Mouse (Mus musculus) G1E-ER4 (cell line): Measurements from ENCODE around the gene Ptcra. TPM values are rescaled to one million over a fixed set of nuclear protein-coding genes. Genes with fewer than 3 reads are reported as not detected.
A peak's percentile ranks its signal among the peaks of the same experiment; 100 is the strongest.

Source experiments
- GATA1 ChIP-seq: IDR thresholded peaks from one replicate; pipeline ENCODE4 v1.8.0; 2012; ENCODE audit warnings: low read length, inconsistent platforms
- polyA plus RNA-seq: library from polyadenylated mRNA; stranded (reverse); fragments of >175 nt; gene quantifications from 2 replicates; pipeline ENCODE4 v1.2.3, GENCODE M21; 2012

Gene Ptcra
- polyA plus RNA-seq, result not detected in 2 replicates

- no peak for TF ChIP-seq GATA1
These were observed at the start of gene Ptcra for GRCm38 (mm10) chr17:46763544-46763943. TSS of gene Ptcra (minus strand) at chr17:46763712.

- no peak for TF ChIP-seq GATA1
These were observed 48.9 kb upstream of the Ptcra start for GRCm38 (mm10) chr17:46812442-46812841.

GRCm38 (mm10) chr17:46810672-46811071 lies 47.2 kb upstream of the Ptcra start:
- no peak for TF ChIP-seq GATA1

- no peak for TF ChIP-seq GATA1
These were observed 45.8 kb upstream of the Ptcra start for GRCm38 (mm10) chr17:46809131-46809830.

GRCm38 (mm10) chr17:46808376-46808775 lies 44.9 kb upstream of the Ptcra start:
- no peak for TF ChIP-seq GATA1

- TF ChIP-seq GATA1, result no peak
These were observed 38.2 kb upstream of the Ptcra start for GRCm38 (mm10) chr17:46801761-46802160.

- no peak for TF ChIP-seq GATA1
These were observed 36.2 kb upstream of the Ptcra start for GRCm38 (mm10) chr17:46799680-46800079.

GRCm38 (mm10) chr17:46797386-46797785 lies 33.9 kb upstream of the Ptcra start:
- no peak for TF ChIP-seq GATA1

- TF ChIP-seq GATA1, result no peak
These were observed 33.2 kb upstream of the Ptcra start for GRCm38 (mm10) chr17:46796743-46797142.

DNA sequence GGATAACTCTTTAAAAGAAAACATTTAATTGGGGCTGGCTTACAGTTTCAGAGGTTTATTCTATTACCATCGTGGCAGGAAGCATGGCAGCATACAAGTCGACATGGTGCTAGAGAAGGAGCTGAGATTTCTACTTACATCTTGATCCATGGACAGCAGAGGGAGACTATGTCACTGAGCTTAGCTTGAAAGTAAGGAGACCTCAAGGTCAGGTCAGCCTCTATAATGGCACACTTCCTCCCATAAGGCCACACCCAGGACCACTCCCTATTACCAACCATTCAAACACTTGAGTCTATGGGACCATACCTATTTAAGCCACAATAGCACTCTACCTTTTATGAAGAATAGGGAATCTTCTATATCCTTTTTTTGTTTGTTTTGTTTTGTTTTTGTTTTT lies 29.5 kb upstream of the Ptcra start:
- no peak for TF ChIP-seq GATA1

DNA sequence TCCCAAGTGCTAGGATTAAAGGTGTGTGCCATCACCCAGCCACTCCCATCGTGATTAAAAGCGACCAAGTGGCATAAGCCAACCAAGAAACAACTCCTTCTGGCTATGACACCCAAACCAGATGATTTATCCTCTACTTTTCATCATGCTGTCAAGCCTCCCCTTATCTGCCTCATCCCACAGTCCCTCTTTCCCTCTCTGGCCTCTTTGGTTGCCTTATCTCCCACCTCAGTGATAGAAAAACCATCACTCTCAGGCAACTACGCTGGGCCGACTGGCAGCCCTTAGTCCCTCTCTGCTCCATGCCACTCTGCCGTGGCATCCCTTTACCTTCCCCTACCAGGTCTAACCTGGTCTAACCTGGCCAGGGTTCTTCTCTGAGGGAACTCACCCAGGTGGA lies 23.4 kb upstream of the Ptcra start:
- TF ChIP-seq GATA1, result peak; percentile 47

DNA sequence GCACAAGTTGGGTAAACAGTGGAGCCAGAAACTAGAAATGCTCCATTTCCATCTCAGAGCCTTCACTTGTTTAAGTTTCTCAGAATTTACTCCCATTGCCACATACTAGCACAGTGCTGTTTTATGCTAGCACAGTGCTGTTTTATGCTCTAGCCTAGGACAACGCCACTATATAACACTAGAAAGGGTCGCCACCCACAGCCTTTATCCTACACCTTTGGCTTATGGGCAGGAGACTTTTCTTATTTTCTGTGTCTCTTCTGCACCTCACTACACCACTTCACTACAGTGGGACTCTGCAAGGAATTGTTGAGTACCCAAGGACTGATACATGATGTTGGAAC lies 19.7 kb upstream of the Ptcra start:
- no peak for TF ChIP-seq GATA1

DNA sequence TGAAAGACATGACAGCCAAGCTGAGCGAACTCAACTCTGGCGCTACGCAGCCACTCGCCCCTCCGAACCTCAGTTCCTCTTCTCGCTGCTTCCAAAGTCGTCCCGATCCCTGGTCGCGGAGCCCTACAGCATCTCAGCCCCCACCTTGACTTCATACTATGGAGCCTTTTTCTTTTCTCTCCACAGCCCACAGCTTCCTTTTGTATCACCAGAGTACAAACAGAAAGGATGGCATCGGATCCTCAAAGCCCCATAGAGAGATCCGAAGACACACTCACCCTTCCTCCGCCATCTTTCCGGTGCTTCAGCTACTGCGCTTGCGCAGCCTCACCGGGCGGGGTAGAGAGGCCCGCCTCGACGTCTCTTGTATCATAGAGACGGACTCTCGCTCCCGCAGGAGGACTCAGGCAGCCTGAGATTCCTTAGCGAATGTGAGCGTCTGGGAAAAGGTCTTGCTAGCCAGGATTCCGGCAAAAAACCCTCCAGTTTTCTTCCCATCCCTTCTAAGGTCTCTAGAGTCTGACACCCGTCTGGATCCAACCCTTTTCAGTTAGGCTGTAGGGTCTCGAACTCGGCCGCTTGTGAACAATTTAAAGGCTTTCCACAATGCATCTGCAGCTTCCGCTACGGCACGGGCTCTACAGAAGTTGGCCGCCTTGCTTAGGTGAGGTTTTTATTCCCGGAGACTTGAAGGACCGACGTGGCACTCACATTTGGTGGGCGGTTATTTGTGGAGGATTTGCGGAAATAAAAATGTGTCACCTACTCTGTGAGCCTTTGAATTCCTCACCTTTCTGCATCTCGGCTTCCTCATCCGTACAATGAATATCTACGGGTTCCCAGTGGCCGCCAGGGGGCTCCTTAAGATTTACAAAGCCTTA lies 19.1 kb upstream of the Ptcra start, which contains the start of gene Rpl7l1:
Gene Rpl7l1, minus strand, starts transcription at position 332 of the 881 bp plus-strand sequence.
- no peak for TF ChIP-seq GATA1

DNA sequence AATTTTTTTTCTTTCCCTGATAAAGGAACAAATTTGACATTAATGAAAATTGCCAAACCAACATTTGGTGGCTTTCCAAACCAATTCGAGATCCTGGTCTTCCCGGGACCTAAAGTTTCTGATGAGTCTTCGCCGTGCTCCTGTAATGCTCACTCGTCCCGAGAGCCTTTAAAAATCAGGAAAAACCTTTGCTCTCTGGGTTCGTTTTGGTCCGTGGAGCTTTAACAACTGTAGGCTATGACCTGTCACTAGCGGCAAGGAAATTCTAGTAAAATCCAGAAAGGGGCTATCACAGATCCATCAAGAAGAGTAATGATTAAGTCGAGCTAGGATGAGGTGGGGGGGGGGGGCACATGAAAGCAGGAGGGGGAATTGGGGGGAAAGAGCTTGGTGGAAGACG lies 18.4 kb upstream of the Ptcra start:
- no peak for TF ChIP-seq GATA1

DNA sequence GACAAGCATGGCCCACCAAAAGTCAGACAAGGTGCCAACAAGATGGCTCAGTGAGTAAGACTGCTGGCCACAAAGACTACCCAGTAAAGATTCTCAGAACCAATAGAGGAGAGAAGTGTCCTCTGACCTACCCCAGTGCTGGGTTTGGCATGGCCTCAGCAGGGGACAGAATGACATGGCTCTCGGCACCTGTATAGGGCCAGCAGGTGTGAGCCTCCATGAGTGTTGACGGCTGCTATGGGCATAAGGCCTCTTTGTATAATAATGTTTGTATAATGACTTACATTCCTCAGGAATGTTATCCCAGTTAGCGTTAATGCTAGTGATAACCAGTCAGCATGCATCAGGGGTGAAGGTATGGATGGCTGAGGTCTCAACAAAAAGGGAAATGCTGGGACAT lies 12.6 kb upstream of the Ptcra start:
- TF ChIP-seq GATA1, result no peak

DNA sequence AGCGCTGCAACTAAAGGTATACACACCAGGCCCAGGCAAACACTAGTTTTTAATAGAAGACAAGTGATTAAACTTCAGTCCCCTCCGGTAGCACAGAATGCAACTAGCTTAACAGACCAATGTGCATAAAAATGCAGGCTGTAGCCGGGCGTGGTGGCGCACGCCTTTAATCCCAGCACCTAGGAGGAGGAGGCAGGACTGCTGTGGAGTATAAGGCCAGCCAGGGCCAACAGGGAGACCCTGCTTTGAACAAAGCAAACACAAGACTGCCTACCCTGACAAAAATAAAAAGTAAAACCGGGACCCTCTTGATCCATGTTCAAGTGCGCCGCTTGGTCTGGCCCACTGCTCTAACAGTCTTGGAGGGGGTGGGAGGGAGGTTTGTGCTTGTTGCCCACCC lies 11.6 kb upstream of the Ptcra start:
- no peak for TF ChIP-seq GATA1

DNA sequence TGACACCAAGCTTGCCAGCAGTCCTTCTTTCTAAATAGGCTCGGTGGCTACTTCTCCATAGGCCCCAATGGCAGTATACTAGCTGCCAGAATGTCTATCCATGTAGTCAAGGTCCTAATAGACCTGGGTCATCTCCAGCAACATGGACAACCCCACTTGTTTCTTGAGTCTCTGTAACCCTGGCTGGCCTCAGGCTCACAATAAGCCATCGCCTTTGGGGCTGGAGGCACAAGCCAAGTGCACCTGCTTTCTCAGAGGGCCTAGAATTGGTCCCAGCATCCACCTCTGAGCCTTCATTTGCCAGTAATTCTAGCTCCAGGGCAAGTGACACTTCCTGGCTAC lies 10.6 kb upstream of the Ptcra start:
- TF ChIP-seq GATA1, result no peak
